Mouse (Mus musculus) thymus, adult 2 months (tissue): ENCODE measurements around the gene Dnajb4. TPM values are rescaled to one million over a fixed set of nuclear protein-coding genes. Genes with fewer than 3 reads are reported as not detected.

ENCODE experiments used
- DNase-seq: peaks from one replicate; pipeline ENCODE4 v3.0.0; 2021
- H3K27ac ChIP-seq: fragments of 200-500 bp; 2 replicates; pipeline ENCODE4 v1.5.1; 2012; ENCODE audit warnings: low read length, control low read depth; ENCODE audit not compliant: control insufficient read depth, insufficient read depth
- H3K27me3 ChIP-seq: fragments of 200-500 bp; 2 replicates; pipeline ENCODE4 v1.6.1; 2012; ENCODE audit warnings: mild to moderate bottlenecking, low read length, moderate library complexity, mixed read lengths; ENCODE audit not compliant: control insufficient read depth, insufficient read depth
- H3K36me3 ChIP-seq: fragments of 200-500 bp; 2 replicates; pipeline ENCODE4 v1.6.1; 2012; ENCODE audit warnings: mild to moderate bottlenecking, low read length, moderate library complexity; ENCODE audit not compliant: control insufficient read depth, insufficient read depth
- H3K4me1 ChIP-seq: fragments of 200-500 bp; replicated peaks from 2 replicates; pipeline ENCODE4 v1.6.1; 2012; ENCODE audit warnings: low read length; ENCODE audit not compliant: control insufficient read depth, insufficient read depth
- H3K4me3 ChIP-seq: fragments of 200-500 bp; 2 replicates; pipeline ENCODE4 v1.5.1; 2012; ENCODE audit warnings: mild to moderate bottlenecking, low read length, control low read depth, moderate library complexity; ENCODE audit not compliant: control insufficient read depth, insufficient read depth
- CTCF ChIP-seq: fragments of 200-500 bp; IDR thresholded peaks from 2 replicates; pipeline ENCODE4 v1.5.1; 2012; ENCODE audit warnings: mild to moderate bottlenecking, control low read depth, low read length, moderate library complexity, borderline replicate concordance; ENCODE audit not compliant: control insufficient read depth, poor library complexity, insufficient read depth; ENCODE audit errors: extremely low read depth
- POLR2A ChIP-seq: fragments of 200-500 bp; IDR thresholded peaks from 2 replicates; pipeline ENCODE4 v1.6.1; 2012; ENCODE audit warnings: mild to moderate bottlenecking, low read length, control low read depth, moderate library complexity; ENCODE audit not compliant: control insufficient read depth, poor library complexity, insufficient read depth; ENCODE audit errors: extremely low read depth
- WGBS: fragments of 180-500 bp; shearing (Covaris S2); methylation state at CpG from one replicate; pipeline ENCODE4 v1.1.7; 2018; 5-methylcytosine and 5-hydroxymethylcytosine counted together
- polyA plus RNA-seq: library from polyadenylated mRNA; depleted of rRNA; stranded (reverse); fragments of >200 nt; gene quantifications from 2 replicates; pipeline ENCODE4 v1.2.3, GENCODE M21; 2012

The Dnajb4 gene
- polyA plus RNA-seq, 1 experiment: 9.2 TPM

DNA sequence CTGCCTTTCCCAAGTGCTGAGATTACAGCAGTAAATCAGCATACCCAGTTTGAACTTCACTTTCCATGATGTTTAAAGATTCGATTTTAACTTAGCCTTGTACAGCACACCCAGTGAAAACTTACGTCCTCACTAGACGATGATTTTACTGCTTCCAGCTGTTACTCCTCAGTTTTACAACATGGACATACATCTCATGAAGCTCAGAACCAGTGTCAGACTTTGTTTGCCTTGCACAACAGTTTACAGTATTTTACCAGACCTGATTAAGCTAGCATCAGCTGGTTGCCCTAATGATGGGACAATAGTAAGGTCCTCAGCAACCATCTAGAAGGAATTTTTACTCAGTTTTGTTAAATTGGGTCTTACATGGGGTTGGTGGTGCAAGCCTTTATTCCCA lies 31.0 kb upstream of the Dnajb4 start:
- Histone ChIP-seq H3K4me3 (no peak overlapping the region), H3K36me3 (peaks cover 15% of the 10 kb centered on the region), H3K27me3 (no peaks in the 10 kb centered on the region), H3K4me1 (no peaks in the 10 kb centered on the region), H3K27ac (no peak overlapping the region)
- DNase-seq: no peak
- TF ChIP-seq CTCF: no peak
- TF ChIP-seq POLR2A: no peak
- WGBS: 93% methylated on average over 3 of the region's 3 CpGs

DNA sequence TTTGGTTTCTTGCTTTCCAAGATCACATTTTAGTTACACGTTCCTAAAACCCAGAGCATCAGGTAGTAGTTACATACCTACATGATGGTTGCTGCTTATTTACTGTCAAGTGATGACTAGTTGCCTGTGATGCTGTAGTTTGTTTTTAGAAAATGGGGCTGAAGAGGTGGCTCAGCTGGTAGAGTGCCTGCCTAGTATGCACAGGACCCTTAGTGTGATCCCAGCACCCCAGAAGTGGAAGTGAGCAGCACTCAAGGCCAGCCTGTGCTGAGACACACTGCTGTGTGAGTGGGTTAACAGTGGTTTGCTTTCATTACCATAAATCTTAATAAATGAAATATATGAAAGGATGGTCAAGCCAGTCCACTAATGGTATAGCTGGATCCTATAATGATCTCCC lies 29.5 kb upstream of the Dnajb4 start:
- TF ChIP-seq POLR2A (no peak), CTCF (no peak)
- peaks cover 26% of the 10 kb centered on the region for H3K36me3 ChIP-seq
- H3K4me1 ChIP-seq: no peaks in the 10 kb centered on the region
- H3K27ac ChIP-seq: no peak overlapping the region
- no peak overlapping the region for H3K4me3 ChIP-seq
- DNase-seq: no peak
- H3K27me3 ChIP-seq: no peaks in the 10 kb centered on the region
- WGBS: 96% methylated on average over 1 of the region's 1 CpGs

GRCm38 (mm10) chr3:152238836-152239235 lies 28.7 kb upstream of the Dnajb4 start:
- WGBS: 45% methylated on average over 2 of the region's 2 CpGs
- no peak for DNase-seq
- TF ChIP-seq CTCF (no peak), POLR2A (no peak)

GRCm38 (mm10) chr3:152235805-152236204 lies 25.7 kb upstream of the Dnajb4 start:
- TF ChIP-seq POLR2A: no peak
- TF ChIP-seq CTCF: no peak
- H3K27me3 ChIP-seq: no peaks in the 10 kb centered on the region
- no peak for DNase-seq
- H3K4me1 ChIP-seq: no peaks in the 10 kb centered on the region
- H3K36me3 ChIP-seq: peaks cover 57% of the 10 kb centered on the region
- H3K27ac ChIP-seq: no peak overlapping the region
- WGBS: 98% methylated on average over 1 of the region's 1 CpGs
- no peak overlapping the region for H3K4me3 ChIP-seq

More at GRCm38 (mm10) chr3:152238836-152239235, 28.7 kb upstream of the Dnajb4 start:
- H3K4me3 ChIP-seq: no peak overlapping the region
- no peaks in the 10 kb centered on the region for H3K27me3 ChIP-seq
- H3K4me1 ChIP-seq: no peaks in the 10 kb centered on the region
- H3K36me3 ChIP-seq: peaks cover 33% of the 10 kb centered on the region
- no peak overlapping the region for H3K27ac ChIP-seq

- Histone ChIP-seq H3K27ac (no peak overlapping the region), H3K27me3 (no peaks in the 10 kb centered on the region), H3K4me1 (no peaks in the 10 kb centered on the region), H3K36me3 (peaks cover 63% of the 10 kb centered on the region), H3K4me3 (no peak overlapping the region)
- no peak for DNase-seq
- WGBS: 100% methylated on average over 1 of the region's 1 CpGs
- TF ChIP-seq CTCF (no peak), POLR2A (no peak)
Observed at GRCm38 (mm10) chr3:152235238-152235637, 25.1 kb upstream of the Dnajb4 start.

DNA sequence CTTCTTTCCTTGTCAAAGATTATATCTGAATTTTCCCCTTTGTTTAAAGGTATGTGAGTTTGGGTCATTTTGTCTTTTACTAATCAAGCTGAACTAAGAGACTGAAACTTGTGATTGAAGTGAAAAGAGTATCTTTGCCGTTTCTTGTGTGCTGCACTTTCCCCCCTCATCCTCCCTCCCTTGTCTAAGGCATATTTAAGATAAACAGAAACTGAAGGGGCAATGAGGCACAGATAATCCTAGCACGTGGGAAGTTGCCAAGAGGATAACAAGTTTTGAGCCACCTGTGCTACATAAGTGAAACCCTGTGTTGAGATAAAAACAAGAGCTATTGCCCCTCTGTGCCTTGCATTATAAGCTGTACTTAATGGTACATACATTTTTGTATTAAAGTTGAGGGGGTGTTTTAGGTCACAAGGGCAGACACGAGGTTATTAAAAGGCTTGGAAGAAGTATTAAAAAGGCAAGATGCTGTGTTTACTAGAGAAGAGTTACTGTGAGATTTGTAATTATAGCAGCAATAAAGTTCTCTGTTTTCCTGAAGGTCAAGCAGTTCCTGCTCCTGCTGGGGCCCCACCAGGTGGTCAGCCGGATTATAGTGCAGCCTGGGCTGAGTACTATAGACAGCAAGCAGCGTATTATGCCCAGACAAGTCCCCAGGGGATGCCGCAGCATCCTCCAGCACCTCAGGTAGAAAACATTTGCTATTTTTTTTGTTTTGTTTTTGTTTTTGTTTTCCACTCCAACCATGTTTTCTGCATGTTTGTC lies 21.4 kb upstream of the Dnajb4 start:
- no peak for DNase-seq
- 89% methylated on average over 6 of the region's 6 CpGs for WGBS
- H3K27me3 ChIP-seq: no peaks in the 10 kb centered on the region
- TF ChIP-seq CTCF (no peak), POLR2A (no peak)
- no peak overlapping the region for H3K27ac ChIP-seq
- H3K36me3 ChIP-seq: peaks cover 87% of the 10 kb centered on the region
- H3K4me3 ChIP-seq: no peak overlapping the region
- H3K4me1 ChIP-seq: no peaks in the 10 kb centered on the region

DNA sequence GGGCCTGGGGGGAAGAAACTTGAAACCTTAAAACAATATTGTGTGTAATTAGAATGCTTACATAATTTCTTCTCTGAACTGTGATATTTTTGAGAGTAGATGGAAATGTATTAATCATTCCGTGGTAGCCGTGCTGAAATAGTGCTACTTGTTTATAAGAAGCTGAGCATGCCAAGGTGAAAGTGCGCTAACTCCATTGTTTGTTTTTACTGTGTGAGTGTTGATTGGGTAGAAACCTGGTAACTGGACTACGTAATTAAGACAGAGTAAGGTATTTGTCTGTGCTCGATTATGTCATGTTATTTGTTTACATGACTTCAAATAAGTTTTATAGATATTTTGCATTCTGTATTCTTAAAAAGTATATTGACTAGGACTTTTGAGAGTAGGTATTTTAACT lies 19.2 kb upstream of the Dnajb4 start:
- WGBS: 97% methylated on average over 5 of the region's 5 CpGs
- no peaks in the 10 kb centered on the region for H3K27me3 ChIP-seq
- no peaks in the 10 kb centered on the region for H3K4me1 ChIP-seq
- H3K27ac ChIP-seq: no peak overlapping the region
- peaks cover 93% of the 10 kb centered on the region for H3K36me3 ChIP-seq
- no peak for DNase-seq
- H3K4me3 ChIP-seq: no peak overlapping the region
- TF ChIP-seq POLR2A (no peak), CTCF (no peak)
